Mouse (Mus musculus): ENCODE data around the gene Mrm3. TPM values are rescaled to one million over a fixed set of nuclear protein-coding genes. Genes with fewer than 3 reads are reported as not detected.

Gene Mrm3
- polyA plus RNA-seq, 1 experiment from 2014 or later, result 24.7 TPM

GRCm38 (mm10) chr11:76216681-76217389, 26.7 kb upstream of the Mrm3 start:
- Histone ChIP-seq H3K4me3 (replicated peaks) (peak overlapping the region; percentile 93), H3K27ac (peak overlapping the region; percentile 96)

GRCm38 (mm10) chr11:76217390-76217800, 26.1 kb upstream of the Mrm3 start, which contains the start of the genes Dbil5 and Gemin4:
Dbil5 (plus strand) TSS chr11:76217608.
Gemin4 (minus strand) TSS chr11:76217664.
- Histone ChIP-seq H3K4me2 (peak within 1 kb of the TSS; percentile 73), H3K4me3 (replicated peaks) (peak within 1 kb of the TSS; percentile 93), H3K27ac (peak within 1 kb of the TSS; percentile 96), H3K9ac (peak within 1 kb of the TSS; percentile 82), H3K9me3 (no peaks in the 10 kb centered on the region), H3K4me1 (no peaks in the 10 kb centered on the region), H3K36me3 (peaks cover 15% of the 10 kb centered on the region), H3K27me3 (replicated peaks) (no peaks in the 10 kb centered on the region)
- peak; percentile 95 for ATAC-seq (ENCODE audit: insufficient read depth, low FRiP score, low read depth)
- WGBS, result 0% methylated on average over 33 of the region's 35 CpGs

More at GRCm38 (mm10) chr11:76216681-76217389, 26.7 kb upstream of the Mrm3 start:
- WGBS, result 2% methylated on average over 33 of the region's 33 CpGs
- H3K27me3 ChIP-seq (replicated peaks), result no peaks in the 10 kb centered on the region
- H3K9me3 ChIP-seq, result no peaks in the 10 kb centered on the region
- peak overlapping the region; percentile 82 for H3K9ac ChIP-seq
- H3K4me1 ChIP-seq, result no peaks in the 10 kb centered on the region
- peaks cover 21% of the 10 kb centered on the region for H3K36me3 ChIP-seq
- peak; percentile 23 for ATAC-seq (ENCODE audit: insufficient read depth, low FRiP score, low read depth)
- peak overlapping the region; percentile 73 for H3K4me2 ChIP-seq

GRCm38 (mm10) chr11:76224631-76225030, 18.9 kb upstream of the Mrm3 start:
- no peak for ATAC-seq (ENCODE audit: insufficient read depth, low FRiP score, low read depth)
- Histone ChIP-seq H3K9ac (no peak overlapping the region), H3K4me1 (no peaks in the 10 kb centered on the region), H3K4me2 (no peak overlapping the region), H3K36me3 (peaks cover 7% of the 10 kb centered on the region; the same call in 1 of the 2 replicates), H3K27ac (no peak overlapping the region), H3K4me3 (replicated peaks) (no peak overlapping the region), H3K9me3 (no peaks in the 10 kb centered on the region), H3K27me3 (replicated peaks) (no peaks in the 10 kb centered on the region)
- 92% methylated on average over 5 of the region's 5 CpGs for WGBS

- Histone ChIP-seq H3K27ac (no peak overlapping the region), H3K9me3 (no peaks in the 10 kb centered on the region), H3K9ac (no peak overlapping the region), H3K4me1 (no peaks in the 10 kb centered on the region), H3K4me2 (no peak overlapping the region), H3K27me3 (replicated peaks) (no peaks in the 10 kb centered on the region), H3K4me3 (replicated peaks) (no peak overlapping the region), H3K36me3 (peaks cover 4% of the 10 kb centered on the region; the same call in 1 of the 2 replicates)
- no peak for ATAC-seq (ENCODE audit: insufficient read depth, low FRiP score, low read depth)
These were observed 18.5 kb upstream of the Mrm3 start for GRCm38 (mm10) chr11:76225051-76225450.

GRCm38 (mm10) chr11:76236136-76236535, 7.4 kb upstream of the Mrm3 start:
- no peak for ATAC-seq (ENCODE audit: insufficient read depth, low FRiP score, low read depth)
- no peaks in the 10 kb centered on the region for H3K4me1 ChIP-seq
- no peak overlapping the region for H3K4me3 ChIP-seq (replicated peaks)
- peaks cover 34% of the 10 kb centered on the region for H3K36me3 ChIP-seq
- H3K27me3 ChIP-seq (replicated peaks), result no peaks in the 10 kb centered on the region
- H3K9ac ChIP-seq, result no peak overlapping the region
- no peaks in the 10 kb centered on the region for H3K9me3 ChIP-seq
- H3K4me2 ChIP-seq, result no peak overlapping the region
- WGBS, result 85% methylated on average over 3 of the region's 3 CpGs
- H3K27ac ChIP-seq, result no peak overlapping the region

- Histone ChIP-seq H3K9me3 (no peaks in the 10 kb centered on the region), H3K27ac (no peak overlapping the region), H3K27me3 (replicated peaks) (no peaks in the 10 kb centered on the region), H3K4me2 (no peak overlapping the region), H3K36me3 (peaks cover 11% of the 10 kb centered on the region), H3K4me1 (0 out of 2 replicates have a peak, but pooled peaks cover 3% of the 10 kb centered on the region), H3K4me3 (replicated peaks) (no peak overlapping the region), H3K9ac (no peak overlapping the region)
- 92% methylated on average over 2 of the region's 2 CpGs for WGBS
- ATAC-seq (ENCODE audit: insufficient read depth, low FRiP score, low read depth), result no peak
These were observed 3.8 kb upstream of the Mrm3 start for GRCm38 (mm10) chr11:76239750-76240149.

- Histone ChIP-seq H3K27ac (peak overlapping the region; percentile 74), H3K27me3 (replicated peaks) (no peaks in the 10 kb centered on the region), H3K9me3 (no peaks in the 10 kb centered on the region), H3K4me3 (replicated peaks) (peak overlapping the region; percentile 86), H3K4me1 (0 out of 2 replicates have a peak, but pooled peaks cover 6% of the 10 kb centered on the region), H3K36me3 (peaks cover 11% of the 10 kb centered on the region), H3K9ac (peak overlapping the region; percentile 83), H3K4me2 (peak overlapping the region; percentile 80)
- 2% methylated on average over 34 of the region's 34 CpGs for WGBS
- ATAC-seq (ENCODE audit: insufficient read depth, low FRiP score, low read depth), result no peak; the same call in 1 of the 2 replicates
These were observed 464 bp downstream of the Mrm3 start for GRCm38 (mm10) chr11:76243811-76244546.

GRCm38 (mm10) chr11:76246439-76246838, 2.9 kb downstream of the Mrm3 start:
- Histone ChIP-seq H3K4me3 (replicated peaks) (no peak overlapping the region), H3K9ac (no peak overlapping the region), H3K36me3 (peaks cover 14% of the 10 kb centered on the region), H3K4me2 (no peak overlapping the region), H3K27me3 (replicated peaks) (no peaks in the 10 kb centered on the region), H3K4me1 (0 out of 2 replicates have a peak, but pooled peaks cover 6% of the 10 kb centered on the region), H3K9me3 (no peaks in the 10 kb centered on the region), H3K27ac (no peak overlapping the region)
- ATAC-seq (ENCODE audit: insufficient read depth, low FRiP score, low read depth), result no peak

GRCm38 (mm10) chr11:76247239-76247638, 3.7 kb downstream of the Mrm3 start:
- no peaks in the 10 kb centered on the region for H3K9me3 ChIP-seq
- ATAC-seq (ENCODE audit: insufficient read depth, low FRiP score, low read depth), result no peak
- 57% methylated on average over 2 of the region's 2 CpGs for WGBS
- no peak overlapping the region for H3K27ac ChIP-seq
- no peak overlapping the region for H3K9ac ChIP-seq
- H3K4me1 ChIP-seq, result 0 out of 2 replicates have a peak, but pooled peaks cover 6% of the 10 kb centered on the region
- no peak overlapping the region for H3K4me3 ChIP-seq (replicated peaks)
- no peak overlapping the region for H3K4me2 ChIP-seq
- peaks cover 14% of the 10 kb centered on the region for H3K36me3 ChIP-seq
- no peaks in the 10 kb centered on the region for H3K27me3 ChIP-seq (replicated peaks)

- H3K9me3 ChIP-seq, result no peaks in the 10 kb centered on the region
- H3K27me3 ChIP-seq (replicated peaks), result no peaks in the 10 kb centered on the region
- 60% methylated on average over 3 of the region's 3 CpGs for WGBS
- H3K9ac ChIP-seq, result no peak overlapping the region
- no peak overlapping the region for H3K27ac ChIP-seq
- ATAC-seq (ENCODE audit: insufficient read depth, low FRiP score, low read depth), result no peak
- peaks cover 17% of the 10 kb centered on the region for H3K36me3 ChIP-seq
- H3K4me2 ChIP-seq, result no peak overlapping the region
- 0 out of 2 replicates have a peak, but pooled peaks cover 5% of the 10 kb centered on the region for H3K4me1 ChIP-seq
- H3K4me3 ChIP-seq (replicated peaks), result no peak overlapping the region
These were observed 8.5 kb downstream of the Mrm3 start for GRCm38 (mm10) chr11:76252036-76252435.

GRCm38 (mm10) chr11:76253145-76253917, 9.8 kb downstream of the Mrm3 start:
- Histone ChIP-seq H3K9ac (no peak overlapping the region), H3K36me3 (peaks cover 17% of the 10 kb centered on the region), H3K27ac (peak overlapping the region; percentile 44; the same call in 1 of the 2 replicates), H3K9me3 (no peaks in the 10 kb centered on the region), H3K4me1 (0 out of 2 replicates have a peak, but pooled peaks cover 5% of the 10 kb centered on the region), H3K4me2 (no peak overlapping the region), H3K4me3 (replicated peaks) (no peak overlapping the region), H3K27me3 (replicated peaks) (no peaks in the 10 kb centered on the region)
- peak; percentile 54 for ATAC-seq (ENCODE audit: insufficient read depth, low FRiP score, low read depth)
- WGBS, result 44% methylated on average over 5 of the region's 5 CpGs

All from stomach, embryonic 15.5 days (tissue).